Mouse (Mus musculus) embryo, embryonic 10.5 days (tissue): ENCODE results near the gene Gm10358.
"Not testable (repeated sequence)": the region's sequence is repeated elsewhere in the genome, so short reads cannot be mapped to it uniquely, and the experiment has no call there.

ENCODE experiments used
- DNase-seq: peaks from one replicate; pipeline ENCODE4 v3.0.0-alpha.2; 2015; ENCODE audit warnings: low spot score

Gene Gm10358

GRCm38 (mm10) chr8:75406489-75406888, at the start of gene Gm10358:
Gene Gm10358, minus strand, starts transcription at chr8:75406589.
- DNase-seq: no peak

GRCm38 (mm10) chr8:75448394-75448793, 42.0 kb upstream of the Gm10358 start, which contains the start of gene Iqcm:
Gene Iqcm, plus strand, starts transcription at chr8:75448694.
- DNase-seq: no peak

DNA sequence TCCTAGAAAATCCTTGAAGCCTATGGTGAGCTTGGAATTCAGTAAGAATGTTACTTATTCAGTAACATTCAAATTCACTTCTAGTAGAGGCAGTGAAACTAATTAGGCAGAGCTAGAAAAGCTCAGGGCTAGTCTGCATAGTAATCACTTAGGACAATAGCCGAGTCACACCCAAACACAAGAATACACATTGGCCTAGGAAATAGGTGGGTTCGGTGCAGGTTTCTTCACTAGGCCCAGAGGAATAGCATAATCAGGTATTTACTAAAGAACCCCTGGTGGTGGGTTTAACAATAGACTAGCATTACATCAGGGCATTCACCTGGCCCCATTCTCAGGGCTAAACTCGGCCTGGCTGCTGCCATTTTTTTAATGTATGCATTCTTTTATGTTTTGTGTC, 9.3 kb upstream of the Gm10358 start:
- not testable (repeated sequence) for DNase-seq

- no peak for DNase-seq
Observed at GRCm38 (mm10) chr8:75384770-75385290, 21.6 kb downstream of the Gm10358 start.

- peak; percentile 2 for DNase-seq
Observed at GRCm38 (mm10) chr8:75375530-75376123, 30.8 kb downstream of the Gm10358 start.

- DNase-seq: no peak
Observed at GRCm38 (mm10) chr8:75372006-75372405, 34.4 kb downstream of the Gm10358 start.
